Mouse (Mus musculus) frontal cortex, adult (tissue): Measurements from ENCODE around the gene Hist2h2ac.
"Not testable (repeated sequence)": the region's sequence is repeated elsewhere in the genome, so short reads cannot be mapped to it uniquely, and the experiment has no call there.

Experiments
- ATAC-seq: cut with Nextera tagmentation; 2 replicates; pipeline ENCODE4 v1.9.2; 2017; ENCODE audit warnings: mild to moderate bottlenecking, moderate library complexity, mixed read lengths; ENCODE audit not compliant: low TSS enrichment

Gene Hist2h2ac

GRCm38 (mm10) chr3:96230404-96230803 is 9.7 kb upstream of the Hist2h2ac start:
- no peak for ATAC-seq

- ATAC-seq, result no peak
Measured at GRCm38 (mm10) chr3:96228828-96229227, 8.1 kb upstream of the Hist2h2ac start.

GRCm38 (mm10) chr3:96226695-96227648 is 6.3 kb upstream of the Hist2h2ac start:
- no peak for ATAC-seq

GRCm38 (mm10) chr3:96225421-96225820 is 4.7 kb upstream of the Hist2h2ac start:
- no peak for ATAC-seq

GRCm38 (mm10) chr3:96222774-96223173 is 2.1 kb upstream of the Hist2h2ac start:
- no peak for ATAC-seq

GRCm38 (mm10) chr3:96221640-96222038 is 959 bp upstream of the Hist2h2ac start:
- no peak for ATAC-seq

- ATAC-seq, result not testable (repeated sequence)
Measured at GRCm38 (mm10) chr3:96220131-96220764, 432 bp downstream of the Hist2h2ac start.

GRCm38 (mm10) chr3:96219661-96220130 is 984 bp downstream of the Hist2h2ac start, which contains the start of the genes Bola1 and Hist2h2ab:
TSS of gene Bola1 (minus strand) at chr3:96219709.
TSS of gene Hist2h2ab (plus strand) at chr3:96219865.
- peak; percentile 88 for ATAC-seq

- ATAC-seq, result peak; percentile 21
Measured at GRCm38 (mm10) chr3:96219191-96219641, 1.5 kb downstream of the Hist2h2ac start.

- ATAC-seq, result no peak
Measured at GRCm38 (mm10) chr3:96209242-96209641, 11.4 kb downstream of the Hist2h2ac start.

GRCm38 (mm10) chr3:96207819-96208218 is 12.9 kb downstream of the Hist2h2ac start:
- ATAC-seq, result no peak

- no peak for ATAC-seq
Measured at GRCm38 (mm10) chr3:96199731-96200130, 20.9 kb downstream of the Hist2h2ac start.

- not testable (repeated sequence) for ATAC-seq
Measured at GRCm38 (mm10) chr3:96198601-96199251, 22.0 kb downstream of the Hist2h2ac start.

- ATAC-seq, result no peak
Measured at GRCm38 (mm10) chr3:96198181-96198580, 22.5 kb downstream of the Hist2h2ac start.

- peak; percentile 90 for ATAC-seq
Measured at GRCm38 (mm10) chr3:96197129-96197749, 23.4 kb downstream of the Hist2h2ac start.

- ATAC-seq, result 0 out of 2 replicates have a peak, but pooled peaks have one; percentile 13
Measured at GRCm38 (mm10) chr3:96196437-96197128, 24.1 kb downstream of the Hist2h2ac start.

- no peak for ATAC-seq
Measured at GRCm38 (mm10) chr3:96195616-96196313, 24.9 kb downstream of the Hist2h2ac start.

- no peak for ATAC-seq
Measured at GRCm38 (mm10) chr3:96194966-96195365, 25.7 kb downstream of the Hist2h2ac start.

- no peak for ATAC-seq
Measured at GRCm38 (mm10) chr3:96192977-96193376, 27.7 kb downstream of the Hist2h2ac start.

GRCm38 (mm10) chr3:96182382-96182776 is 38.3 kb downstream of the Hist2h2ac start:
- peak; percentile 62 for ATAC-seq
